Mouse (Mus musculus): Measurements from ENCODE around the gene Gm21987. TPM values are rescaled to one million over a fixed set of nuclear protein-coding genes. Genes with fewer than 3 reads are reported as not detected.

Gene Gm21987
- polyA plus RNA-seq, 2 experiments from 2014 or later: not detected

GRCm38 (mm10) chr16:38371705-38372296 is 25.0 kb downstream of the Gm21987 start:
- no peak for ATAC-seq

GRCm38 (mm10) chr16:38372876-38373275 is 26.0 kb downstream of the Gm21987 start:
- ATAC-seq: no peak

- no peak for ATAC-seq
Observed at GRCm38 (mm10) chr16:38373439-38373838, 26.6 kb downstream of the Gm21987 start.

GRCm38 (mm10) chr16:38373941-38374340 is 27.1 kb downstream of the Gm21987 start:
- no peak for ATAC-seq

- peak; percentile 58 for ATAC-seq
Observed at GRCm38 (mm10) chr16:38374379-38375140, 27.7 kb downstream of the Gm21987 start.

GRCm38 (mm10) chr16:38375182-38375581 is 28.3 kb downstream of the Gm21987 start:
- ATAC-seq: no peak

GRCm38 (mm10) chr16:38376163-38376840 is 29.5 kb downstream of the Gm21987 start:
- peak; percentile 55 for ATAC-seq

GRCm38 (mm10) chr16:38376841-38377249 is 30.0 kb downstream of the Gm21987 start:
- ATAC-seq: peak; percentile 34

- no peak for ATAC-seq
Observed at GRCm38 (mm10) chr16:38377546-38377945, 30.7 kb downstream of the Gm21987 start.

GRCm38 (mm10) chr16:38378591-38378990 is 31.8 kb downstream of the Gm21987 start:
- ATAC-seq: no peak

- ATAC-seq: no peak
Observed at GRCm38 (mm10) chr16:38379088-38379487, 32.2 kb downstream of the Gm21987 start.

GRCm38 (mm10) chr16:38379493-38379892 is 32.7 kb downstream of the Gm21987 start:
- no peak for ATAC-seq

GRCm38 (mm10) chr16:38379926-38380325 is 33.1 kb downstream of the Gm21987 start:
- no peak for ATAC-seq

GRCm38 (mm10) chr16:38383683-38384082 is 36.8 kb downstream of the Gm21987 start:
- no peak for ATAC-seq

GRCm38 (mm10) chr16:38385184-38385634 is 38.4 kb downstream of the Gm21987 start:
- no peak for ATAC-seq

GRCm38 (mm10) chr16:38385700-38386099 is 38.9 kb downstream of the Gm21987 start:
- no peak for ATAC-seq

GRCm38 (mm10) chr16:38387389-38387788 is 40.5 kb downstream of the Gm21987 start:
- no peak for ATAC-seq

GRCm38 (mm10) chr16:38388757-38389156 is 41.9 kb downstream of the Gm21987 start:
- no peak for ATAC-seq

GRCm38 (mm10) chr16:38389284-38389893 is 42.5 kb downstream of the Gm21987 start:
- ATAC-seq: no peak

GRCm38 (mm10) chr16:38390322-38390721 is 43.5 kb downstream of the Gm21987 start:
- ATAC-seq: no peak

GRCm38 (mm10) chr16:38392126-38392894 is 45.5 kb downstream of the Gm21987 start:
- ATAC-seq: no peak

GRCm38 (mm10) chr16:38394191-38394618 is 47.4 kb downstream of the Gm21987 start:
- ATAC-seq: no peak
